ENCODE assay signal across 14 mouse cellular contexts in the genomic region with DNA sequence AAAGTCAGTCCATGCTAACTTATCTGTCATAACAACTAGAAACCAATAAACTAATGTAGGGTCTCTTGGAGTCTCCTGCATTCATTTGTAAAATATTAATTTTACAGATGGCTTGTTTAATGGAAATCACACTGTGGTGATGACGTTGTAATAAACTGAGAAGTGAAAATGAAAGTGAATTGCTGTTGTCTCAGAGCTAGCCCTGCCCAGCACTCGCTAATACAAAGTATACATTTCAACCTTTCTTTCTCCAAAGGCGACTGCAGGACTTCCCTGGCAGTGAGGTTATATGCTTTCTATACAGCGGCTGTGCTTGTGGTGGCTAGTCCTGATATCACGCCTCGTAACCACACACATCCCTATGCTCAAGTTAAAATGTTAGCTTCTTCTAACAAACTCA. TPM values are rescaled to one million over a fixed set of nuclear protein-coding genes. Genes with fewer than 3 reads are reported as not detected.
DNase-seq lines count a peak whose midpoint lies in the region; ATAC-seq lines count a peak whose summit lies in the region.
"Had no signal": no experiment of that assay in that cellular context is flagged by ENCODE, and none has a peak within 500 bp of the region (broad histone marks: within the 10 kb centered on the region; RNA-seq: fewer than 3 reads in every experiment).

No protein-coding gene starts in this region.

- DNase-seq in A20 (ENCODE audit: low read depth, low spot score), result peak; percentile 50
- no peak for DNase-seq in yolk sac, embryonic 10.5 days (ENCODE audit: low spot score)
- no peak for DNase-seq in layer of hippocampus, postnatal 10 days (ENCODE audit: low spot score in 2 of 2)
- no peak for DNase-seq in kidney, postnatal 36 days
- DNase-seq: cerebellum, adult 2 months; heart, postnatal 10 days; lung, postnatal 10 days had no signal

- peak; percentile 95 for ATAC-seq in CD4-positive, CD25-positive, alpha-beta regulatory T cell, adult 4 months
- peak; percentile 84 for ATAC-seq in erythroid progenitor cell, adult 5-6 weeks (replicated peaks; ENCODE audit: low FRiP score, poor library complexity, severe bottlenecking)
- peak; percentile 87 for ATAC-seq in megakaryocyte-erythroid progenitor cell, adult 5-6 weeks (replicated peaks; ENCODE audit: low FRiP score, low TSS enrichment, poor library complexity, severe bottlenecking)
- ATAC-seq: forebrain, embryonic 16.5 days; hindbrain, embryonic 16.5 days; midbrain, embryonic 13.5 days had no signal

RNA-seq across cellular contexts. Expression of gene Sh3glb1, which starts 16.2 kb away (rescaled TPM):
- 10 to 100 TPM; 43.3 to 59.8 TPM for polyA plus RNA-seq in CD4-positive, CD25-positive, alpha-beta regulatory T cell, adult 4 months (2017; shearing (Covaris generic))
- total RNA-seq in erythroid progenitor cell, adult 5-6 weeks (2015; ENCODE audit: low replicate concordance), result 181 and 202 TPM in 2 replicates
- 166 and 182 TPM in 2 replicates for total RNA-seq in erythroid progenitor cell, adult 5-6 weeks (2017; ENCODE audit: low replicate concordance)
- 113 and 131 TPM in 2 replicates for total RNA-seq in megakaryocyte-erythroid progenitor cell, adult 5-6 weeks (2014; fragmentation: Nextera tagmentation)
- 48.6 and 103 TPM in 2 replicates for total RNA-seq in megakaryocyte-erythroid progenitor cell, adult 5-6 weeks (2017)
- total RNA-seq in layer of hippocampus, postnatal 10 days (2021), result 100 to 1,000 TPM; 101 to 110 TPM

RNA-seq across cellular contexts. Expression of gene Clca3a1, which starts 56.8 kb away (rescaled TPM):
- polyA plus RNA-seq in CD4-positive, CD25-positive, alpha-beta regulatory T cell, adult 4 months (2017; shearing (Covaris generic)), result under 1 TPM in 1 of 2 experiments, not detected in 1; 0.09 TPM
- total RNA-seq in erythroid progenitor cell, adult 5-6 weeks (2015; ENCODE audit: low replicate concordance), result 9.2 and 20.5 TPM in 2 replicates
- 12.5 and 17.9 TPM in 2 replicates for total RNA-seq in erythroid progenitor cell, adult 5-6 weeks (2017; ENCODE audit: low replicate concordance)
- 9.2 and 24.1 TPM in 2 replicates for total RNA-seq in megakaryocyte-erythroid progenitor cell, adult 5-6 weeks (2014; fragmentation: Nextera tagmentation)
- 11.3 and 12.9 TPM in 2 replicates for total RNA-seq in megakaryocyte-erythroid progenitor cell, adult 5-6 weeks (2017)
- under 1 TPM; 0.80 to 0.82 TPM for total RNA-seq in layer of hippocampus, postnatal 10 days (2021)
- polyA plus RNA-seq: erythroblast, embryonic 14.5 days had no signal

Comparison
In these comparisons a context has a peak if more than half of its experiments do, and no peak if none do; other contexts are left out.
1. RNA of gene Clca3a1, which starts 56.8 kb away (total RNA-seq): 9.2 to 24.1 TPM in megakaryocyte-erythroid progenitor cell, adult 5-6 weeks and 9.2 to 20.5 TPM in erythroid progenitor cell, adult 5-6 weeks; 0.80 to 0.82 TPM in layer of hippocampus, postnatal 10 days; every median in the first group is over 4 times any median in the second.
2. Peak in every context shown above with its lines, with median percentiles within 50 percentile points of each other: ATAC-seq.